Mouse (Mus musculus): ENCODE results near the gene Bche.

DNA sequence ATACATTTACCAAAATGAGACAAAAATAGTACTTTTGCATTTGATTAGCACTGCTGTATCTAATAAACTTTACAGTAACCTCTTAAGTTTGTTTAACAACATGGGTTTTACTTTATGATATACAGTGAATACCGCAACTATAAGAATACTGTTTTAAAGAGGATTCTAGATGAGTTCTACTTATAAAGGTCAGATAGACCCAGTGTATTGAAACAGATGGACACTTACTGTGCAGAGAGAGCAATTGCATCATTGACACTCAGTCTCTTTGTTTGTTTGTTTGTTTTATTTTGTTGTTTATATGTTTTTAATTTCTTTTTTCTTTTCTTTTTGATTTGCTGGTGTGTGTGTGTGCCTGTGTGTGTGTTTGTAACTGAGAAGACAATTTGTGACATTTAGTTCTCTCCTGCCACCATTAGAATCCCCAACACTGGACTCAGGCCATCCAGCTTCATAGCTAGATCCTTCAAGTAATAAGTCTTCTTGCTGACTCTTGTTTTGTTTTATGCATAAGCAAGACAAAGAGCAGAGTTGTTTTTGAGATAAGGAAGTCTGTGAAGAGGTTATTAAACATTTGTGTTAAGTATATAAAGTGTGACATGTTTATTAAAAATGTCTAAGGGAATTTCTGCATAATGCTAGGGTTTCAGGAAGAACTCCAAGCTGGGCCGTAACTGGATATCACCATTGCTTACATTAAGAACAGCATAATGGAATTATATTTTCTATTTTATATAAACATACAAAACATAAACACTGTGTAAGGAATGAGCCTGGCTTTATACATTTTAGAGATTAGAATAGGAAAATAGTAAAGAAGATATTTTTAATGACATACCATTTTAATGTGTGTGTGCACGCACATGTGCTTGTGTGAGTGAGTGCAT lies 40.7 kb downstream of the Bche start:
- TF ChIP-seq CTCF (IDR thresholded peaks at IDR 0.05; ENCODE audit: control insufficient read depth, insufficient read depth, insufficient replicate concordance, low read depth, low read length) (no peak), POLR2A (IDR thresholded peaks at IDR 0.05; ENCODE audit: control insufficient read depth, low read depth, low read length) (no peak)

Measured in testis, adult 2 months (tissue).